Mouse (Mus musculus) olfactory bulb, adult 2 months (tissue): ENCODE data around the gene Mon2.

Experiments
- CTCF ChIP-seq: fragments of 200-500 bp; IDR thresholded peaks from 2 replicates; pipeline ENCODE4 v1.5.1; 2012; ENCODE audit warnings: low read depth, mild to moderate bottlenecking, low read length, moderate library complexity; ENCODE audit not compliant: insufficient read depth
- POLR2A ChIP-seq: fragments of 200-500 bp; IDR thresholded peaks from 2 replicates; pipeline ENCODE4 v1.6.1; 2012; ENCODE audit warnings: mild to moderate bottlenecking, low read depth, low read length, moderate library complexity; ENCODE audit not compliant: insufficient read depth

DNA sequence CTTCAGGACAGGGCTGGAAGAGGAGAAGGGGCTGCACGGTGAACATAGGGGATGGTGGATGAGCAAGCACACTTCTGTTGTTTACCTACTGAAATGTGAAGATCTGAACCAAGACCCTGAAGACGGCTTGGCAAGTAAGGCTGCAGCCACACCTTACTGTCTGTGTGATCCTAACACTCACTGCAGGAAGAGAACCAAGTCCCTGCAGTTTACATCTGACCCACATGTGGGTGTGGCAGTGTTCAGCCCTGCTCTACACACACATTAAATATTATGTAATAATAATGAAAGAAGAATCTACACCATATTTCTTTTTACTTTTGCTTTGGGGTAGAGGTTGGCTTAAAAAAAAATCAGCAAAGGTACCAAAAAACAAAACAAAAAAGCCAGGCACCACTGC lies 78.5 kb downstream of the Mon2 start:
- TF ChIP-seq CTCF (no peak), POLR2A (no peak)
